Mouse (Mus musculus) gonadal fat pad, adult 2 months (tissue): ENCODE data around the gene Zc3hav1. TPM values are rescaled to one million over a fixed set of nuclear protein-coding genes. Genes with fewer than 3 reads are reported as not detected.

Experiments used
- DNase-seq: peaks from one replicate; pipeline ENCODE4 v3.0.0-alpha.2; 2012; ENCODE audit warnings: low read depth
- polyA plus RNA-seq: library from polyadenylated mRNA; depleted of rRNA; stranded (reverse); fragments of >200 nt; gene quantifications from 2 replicates; pipeline ENCODE4 v1.2.3, GENCODE M21; 2012

Gene Zc3hav1
- polyA plus RNA-seq, 1 experiment = 23.3 TPM

GRCm38 (mm10) chr6:38352451-38352850 lies 2.0 kb downstream of the Zc3hav1 start:
- no peak for DNase-seq

GRCm38 (mm10) chr6:38351930-38352329 lies 2.5 kb downstream of the Zc3hav1 start:
- DNase-seq = no peak

GRCm38 (mm10) chr6:38349806-38350205 lies 4.6 kb downstream of the Zc3hav1 start:
- no peak for DNase-seq

DNA sequence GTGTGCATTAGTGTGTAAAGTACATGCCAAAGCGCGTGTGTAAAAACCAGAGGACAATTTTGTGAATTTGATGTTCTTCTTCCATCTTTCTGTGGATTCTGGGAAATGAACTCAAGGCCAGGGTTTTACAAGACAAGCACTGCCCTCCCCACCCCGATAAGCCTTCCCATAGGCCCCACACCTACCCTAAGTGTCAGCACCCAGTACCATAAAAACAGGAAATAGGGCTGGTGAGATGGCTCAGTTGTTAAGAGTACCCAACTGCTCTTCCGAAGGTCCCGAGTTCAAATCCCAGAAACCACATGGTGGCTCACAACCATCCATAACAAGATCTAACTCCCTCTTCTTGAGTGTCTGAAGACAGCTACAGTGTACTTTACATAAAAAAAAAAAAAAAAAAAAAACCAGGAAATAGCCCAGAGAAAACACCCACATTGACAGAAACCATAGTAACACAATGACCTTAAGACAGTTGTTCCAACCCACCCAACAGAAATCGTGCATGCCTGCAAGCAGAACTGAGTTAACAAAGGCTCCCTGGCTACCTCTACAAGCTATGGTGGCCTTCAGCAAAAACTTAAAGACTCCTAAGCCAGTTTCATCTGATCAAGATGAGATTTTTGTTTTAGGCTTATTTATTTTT lies 5.5 kb downstream of the Zc3hav1 start:
- DNase-seq = no peak

- no peak for DNase-seq
Observed at GRCm38 (mm10) chr6:38347875-38348274, 6.5 kb downstream of the Zc3hav1 start.

- DNase-seq = no peak
Observed at GRCm38 (mm10) chr6:38345796-38346195, 8.6 kb downstream of the Zc3hav1 start.

DNA sequence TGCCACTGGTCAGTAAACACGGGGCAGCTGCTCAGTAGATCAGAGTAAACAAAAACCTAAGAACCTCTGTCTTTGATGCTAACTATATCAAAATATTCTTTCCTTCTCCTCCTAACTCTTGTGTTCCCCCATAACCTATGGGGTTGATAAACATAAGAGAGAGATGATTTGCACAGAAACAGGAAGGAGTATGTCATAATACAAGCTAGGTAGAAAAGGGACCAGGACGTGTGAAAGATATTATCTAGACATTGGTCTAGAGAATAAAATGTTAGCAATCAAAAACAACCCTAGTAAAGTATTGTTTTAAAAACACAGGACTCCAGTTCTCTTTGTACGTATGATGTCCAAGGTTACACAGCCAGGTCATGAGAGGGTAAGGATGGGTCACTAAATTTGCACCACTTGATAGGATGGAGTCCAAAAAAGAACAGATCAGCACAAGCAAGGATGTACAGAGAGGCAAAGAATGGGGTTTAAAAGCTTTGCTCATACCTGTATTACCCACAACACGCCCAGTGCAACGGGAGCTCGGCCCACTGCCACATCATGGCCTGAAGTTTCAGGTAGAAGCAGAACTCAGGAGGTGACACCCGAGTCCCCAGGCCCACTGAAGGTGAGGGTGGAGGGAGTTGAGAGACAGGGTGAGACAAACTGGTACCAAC lies 10.3 kb downstream of the Zc3hav1 start:
- no peak for DNase-seq

- no peak for DNase-seq
Observed at GRCm38 (mm10) chr6:38343581-38343980, 10.8 kb downstream of the Zc3hav1 start.

- no peak for DNase-seq
Observed at GRCm38 (mm10) chr6:38342666-38342992, 11.8 kb downstream of the Zc3hav1 start.

DNA sequence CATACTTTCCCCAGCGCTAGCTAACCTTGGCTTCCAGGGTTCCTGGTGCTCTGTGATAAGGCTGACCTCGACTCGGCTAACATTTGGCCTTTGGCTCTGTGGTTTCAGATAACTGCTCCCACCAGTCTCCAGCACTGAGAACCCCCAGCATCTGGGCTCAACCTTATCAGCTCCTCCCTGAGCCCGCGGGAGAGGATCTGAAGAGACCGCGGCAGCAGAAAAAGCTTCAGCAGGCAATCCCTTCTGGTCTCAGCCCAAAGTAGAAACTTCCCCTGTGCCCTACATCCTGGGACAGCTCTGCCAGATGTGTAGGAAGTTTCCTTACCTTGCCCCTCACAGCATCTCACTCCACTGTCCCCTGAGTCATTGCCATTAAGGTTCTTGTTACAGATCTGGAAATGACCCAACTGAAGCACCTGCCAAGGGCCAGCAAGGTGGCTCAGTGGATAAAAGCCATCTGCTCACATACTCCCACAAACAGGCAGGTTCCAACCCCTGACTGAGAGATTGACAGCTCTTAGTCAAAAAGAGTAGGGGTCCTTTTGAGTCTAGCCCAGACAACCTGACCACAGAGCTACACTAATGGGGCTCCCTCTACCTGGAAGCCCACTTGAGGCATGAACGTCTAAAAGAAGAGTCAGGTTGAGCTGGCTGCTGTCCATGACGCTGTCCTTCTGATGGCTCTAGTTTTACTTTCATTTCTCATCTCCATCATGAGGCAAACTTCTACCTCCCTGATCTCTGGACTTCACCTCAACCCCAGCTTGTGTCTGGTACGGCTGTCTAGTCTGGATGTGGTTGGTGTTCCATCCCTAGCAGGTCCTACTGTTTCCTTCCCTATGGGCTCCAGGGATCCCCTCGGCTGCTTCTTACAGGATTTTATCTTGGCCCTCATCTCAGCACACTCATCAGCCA lies 12.4 kb downstream of the Zc3hav1 start:
- DNase-seq = no peak

DNA sequence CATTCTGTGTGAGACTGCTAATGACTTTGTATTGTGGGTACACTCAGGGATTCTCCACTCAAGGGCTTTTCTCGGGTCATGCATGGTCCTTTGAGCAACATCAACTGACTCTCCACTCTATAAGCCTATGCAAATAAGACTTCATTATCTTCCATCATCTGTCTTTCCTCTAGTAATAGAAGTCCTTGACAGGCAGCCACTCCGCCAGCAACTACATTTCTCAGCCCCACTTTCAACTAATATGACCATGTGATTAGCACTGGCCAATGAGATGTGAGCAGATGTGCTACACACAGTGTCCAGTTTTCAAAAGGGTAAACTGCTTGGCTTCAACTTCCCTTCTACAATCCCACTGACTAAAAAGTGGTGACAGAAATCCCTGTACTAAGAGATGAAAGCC lies 15.3 kb downstream of the Zc3hav1 start:
- no peak for DNase-seq

DNA sequence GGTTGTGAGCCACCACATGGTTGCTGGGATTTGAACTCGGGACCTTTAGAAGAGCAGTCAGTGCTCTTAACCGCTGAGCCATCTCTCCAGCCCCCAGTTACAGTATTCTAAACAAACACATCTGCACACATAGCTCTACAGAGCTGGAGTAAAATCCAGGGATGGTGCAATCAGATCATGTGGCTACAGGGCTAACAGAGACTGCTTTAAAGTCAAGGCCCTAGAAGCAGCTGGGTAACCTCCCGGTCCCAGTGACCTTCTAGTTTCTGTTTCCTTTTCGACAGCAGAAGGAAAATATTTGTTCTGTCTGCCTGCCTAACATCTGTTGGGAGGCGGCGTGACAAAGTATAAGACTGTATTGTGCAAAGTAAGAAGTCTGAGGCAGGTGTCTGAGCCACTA lies 16.5 kb downstream of the Zc3hav1 start:
- DNase-seq = peak; percentile 46

DNA sequence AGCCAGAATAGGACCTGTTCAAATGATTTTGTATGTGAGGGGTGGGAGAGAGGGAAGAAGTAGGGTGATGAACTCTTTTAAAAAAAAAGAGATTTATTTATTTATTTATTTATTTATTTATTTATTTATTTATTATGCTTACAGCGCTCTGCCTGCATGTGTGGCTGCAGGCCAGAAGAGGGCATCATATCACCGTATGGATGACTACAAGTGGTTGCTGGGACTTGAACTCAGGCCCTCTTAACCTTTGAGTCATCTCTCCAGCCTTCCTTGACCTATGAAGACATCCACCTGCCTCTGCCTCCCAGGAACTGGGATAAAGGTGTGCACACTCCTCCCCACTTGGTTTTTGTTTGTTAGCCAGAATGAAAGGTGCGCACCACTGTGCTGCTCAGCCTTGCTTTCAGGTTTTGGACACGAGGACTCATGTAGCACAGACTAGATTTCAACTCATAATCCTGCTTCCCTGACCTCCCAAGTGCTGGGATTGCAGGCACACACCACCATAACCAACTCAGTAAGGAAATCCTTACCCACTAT lies 17.2 kb downstream of the Zc3hav1 start:
- DNase-seq = no peak

DNA sequence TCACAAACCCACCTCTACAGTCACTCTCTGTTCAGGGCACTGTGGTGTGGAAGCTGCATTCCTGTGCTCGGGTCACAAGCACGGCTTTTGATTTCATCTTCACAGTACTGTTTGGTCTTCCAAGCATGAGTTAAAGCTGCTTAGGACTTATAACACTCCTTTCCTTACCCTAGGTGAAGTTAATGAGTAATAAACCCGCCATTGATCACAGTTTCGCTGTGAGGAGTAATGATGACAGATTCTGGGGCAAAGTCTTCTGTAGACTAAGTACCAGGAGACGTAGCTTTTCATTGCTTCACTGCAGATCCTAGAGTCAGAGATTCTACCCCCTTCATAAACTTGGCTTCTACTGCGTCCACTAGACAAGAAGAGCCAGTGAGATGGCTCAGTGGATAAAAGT lies 19.1 kb downstream of the Zc3hav1 start:
- DNase-seq = no peak

GRCm38 (mm10) chr6:38326596-38326995 lies 27.8 kb downstream of the Zc3hav1 start:
- DNase-seq = no peak

DNA sequence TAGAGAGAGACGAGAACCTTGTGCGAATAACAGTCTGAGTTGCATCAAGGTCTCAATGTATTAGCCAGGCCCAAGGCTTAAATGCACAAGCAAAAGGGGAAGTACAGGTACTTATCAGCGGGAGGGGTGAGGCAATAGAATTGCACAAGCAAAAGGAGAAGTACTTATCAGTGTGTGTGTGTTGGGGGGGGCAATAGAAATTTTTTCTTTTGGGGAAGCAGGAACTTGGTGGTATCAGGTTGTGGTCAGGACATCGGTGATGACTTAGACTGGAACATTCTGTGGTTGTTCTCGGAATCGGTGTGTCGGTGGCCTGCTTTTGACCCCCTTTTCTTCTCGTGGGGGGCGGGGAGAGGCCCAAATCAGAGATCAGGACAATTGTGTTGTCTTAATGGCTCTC lies 33.8 kb downstream of the Zc3hav1 start:
- no peak for DNase-seq

DNA sequence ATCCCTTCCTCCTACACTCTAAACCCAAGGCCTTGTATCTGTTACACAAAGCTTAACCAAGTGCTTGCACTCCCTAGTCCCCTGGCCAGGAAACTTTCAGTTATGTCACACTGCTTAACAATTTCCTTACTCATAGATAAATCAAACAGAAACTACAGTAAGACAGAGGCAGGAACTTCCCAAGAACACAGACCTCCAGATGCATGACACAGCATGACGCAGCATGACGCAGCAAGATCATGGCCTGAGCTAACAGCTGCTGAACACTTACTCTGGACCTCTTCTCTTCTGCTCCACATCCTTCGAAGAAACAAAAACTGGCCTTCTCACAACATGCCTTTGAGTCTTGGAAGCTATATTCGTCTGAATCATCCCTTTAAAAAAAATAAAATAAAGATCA lies 38.4 kb downstream of the Zc3hav1 start:
- no peak for DNase-seq

GRCm38 (mm10) chr6:38309741-38310140 lies 44.7 kb downstream of the Zc3hav1 start:
- DNase-seq = no peak

DNA sequence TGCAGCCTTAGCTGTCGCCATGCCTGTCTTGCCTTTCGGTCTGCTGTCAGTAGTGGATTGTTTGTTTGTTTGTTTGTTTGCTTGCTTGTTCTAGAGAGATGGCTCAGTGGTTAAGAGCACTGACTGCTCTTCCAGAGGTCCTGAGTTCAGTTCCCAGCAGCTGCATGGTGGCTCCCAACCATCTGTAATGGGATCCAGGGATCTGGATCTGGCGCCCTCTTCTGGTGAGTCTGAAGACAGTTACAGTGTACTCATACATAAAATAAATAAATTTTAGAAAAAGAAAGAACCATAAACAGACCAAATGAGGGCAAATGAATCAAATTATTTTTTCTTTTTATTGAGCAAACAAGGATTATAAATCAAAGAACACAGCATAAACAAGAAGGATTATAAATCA lies 49.4 kb downstream of the Zc3hav1 start:
- DNase-seq = no peak

GRCm38 (mm10) chr6:38298761-38299401 lies 55.5 kb downstream of the Zc3hav1 start, which contains the start of gene Zc3hav1l:
Zc3hav1l (minus strand) TSS chr6:38299259.
- no peak for DNase-seq

- no peak for DNase-seq
Observed at GRCm38 (mm10) chr6:38298246-38298635, 56.2 kb downstream of the Zc3hav1 start.
